Mouse (Mus musculus): ENCODE results near the gene Ppp1r9a. TPM values are rescaled to one million over a fixed set of nuclear protein-coding genes. Genes with fewer than 3 reads are reported as not detected.

The Ppp1r9a gene
- polyA plus RNA-seq, 1 experiment = 34.1 TPM

DNA sequence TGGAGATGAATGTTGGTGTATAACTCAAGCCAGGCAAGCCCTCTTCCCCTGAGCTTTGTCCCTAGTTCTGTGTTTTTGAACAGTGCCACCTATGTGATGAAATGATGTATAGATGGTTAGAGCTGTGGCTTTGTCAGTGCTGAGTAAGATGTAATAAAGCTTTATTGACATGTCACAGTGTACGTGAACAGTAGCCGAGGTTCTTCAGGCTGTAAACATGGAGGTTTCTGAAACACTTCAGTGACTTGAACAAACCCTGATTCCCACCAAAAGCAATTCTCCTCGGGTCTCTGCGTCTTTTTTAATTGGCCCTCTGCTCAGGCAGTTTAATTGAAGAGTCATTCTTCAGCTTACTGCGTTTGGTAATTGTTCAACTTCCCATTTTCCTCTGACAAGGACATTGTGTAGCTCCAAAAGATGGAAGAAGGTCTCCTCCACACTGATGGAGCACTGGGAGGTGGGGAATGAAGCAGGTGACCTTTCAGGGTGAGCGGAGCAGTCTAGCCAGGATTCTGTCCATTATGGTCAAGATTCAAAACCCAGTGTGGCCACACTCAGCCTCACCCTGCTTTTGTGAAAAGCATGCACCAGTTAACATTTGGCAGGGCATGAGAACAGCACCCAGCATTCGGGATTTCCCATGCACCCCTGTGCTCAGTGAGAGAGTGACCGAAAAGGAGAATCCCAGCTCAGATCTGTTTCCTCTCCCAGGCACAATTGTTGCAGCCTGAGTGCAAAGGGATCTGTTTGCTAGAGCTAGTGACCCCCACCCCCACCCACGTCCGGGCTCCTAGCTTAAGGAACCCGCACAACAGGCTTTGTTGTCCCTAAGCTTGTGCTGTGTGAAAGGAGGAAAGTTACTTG, 108.1 kb downstream of the Ppp1r9a start:
- H3K27ac ChIP-seq (ENCODE audit: insufficient read depth, low read length) = no peak overlapping the region
- no peak overlapping the region for H3K4me3 ChIP-seq (replicated peaks; ENCODE audit: insufficient read depth, low read depth, low read length)
- TF ChIP-seq POLR2A (IDR thresholded peaks at IDR 0.05; ENCODE audit: borderline replicate concordance, insufficient read depth, low read length) = no peak
- no peak for DNase-seq
- peaks cover 5% of the 10 kb centered on the region for H3K4me1 ChIP-seq (ENCODE audit: control insufficient read depth, insufficient read depth, low read length)
- 63% methylated on average over 11 of the region's 11 CpGs for WGBS
- H3K27me3 ChIP-seq (ENCODE audit: control insufficient read depth, insufficient read depth, low read length) = no peaks in the 10 kb centered on the region

- no peaks in the 10 kb centered on the region for H3K27me3 ChIP-seq (ENCODE audit: control insufficient read depth, insufficient read depth, low read length)
- no peak overlapping the region for H3K4me3 ChIP-seq (replicated peaks; ENCODE audit: insufficient read depth, low read depth, low read length)
- H3K4me1 ChIP-seq (ENCODE audit: control insufficient read depth, insufficient read depth, low read length) = no peaks in the 10 kb centered on the region; the same call in 1 of the 2 replicates
- H3K27ac ChIP-seq (ENCODE audit: insufficient read depth, low read length) = no peak overlapping the region
- no peak for TF ChIP-seq POLR2A (IDR thresholded peaks at IDR 0.05; ENCODE audit: borderline replicate concordance, insufficient read depth, low read length)
- no peak for TF ChIP-seq CTCF (IDR thresholded peaks at IDR 0.05; ENCODE audit: borderline replicate concordance, insufficient read depth, low read depth, low read length)
- DNase-seq = no peak
- WGBS = 85% methylated on average over 4 of the region's 4 CpGs
Observed at GRCm38 (mm10) chr6:5012794-5013193, 110.1 kb downstream of the Ppp1r9a start.

GRCm38 (mm10) chr6:5014567-5014966, 111.8 kb downstream of the Ppp1r9a start:
- DNase-seq = no peak
- H3K27me3 ChIP-seq (ENCODE audit: control insufficient read depth, insufficient read depth, low read length) = no peaks in the 10 kb centered on the region
- H3K27ac ChIP-seq (ENCODE audit: insufficient read depth, low read length) = no peak overlapping the region
- WGBS = 97% methylated on average over 6 of the region's 6 CpGs
- TF ChIP-seq CTCF (IDR thresholded peaks at IDR 0.05; ENCODE audit: borderline replicate concordance, insufficient read depth, low read depth, low read length) (no peak), POLR2A (IDR thresholded peaks at IDR 0.05; ENCODE audit: borderline replicate concordance, insufficient read depth, low read length) (no peak)
- no peaks in the 10 kb centered on the region; the same call in 1 of the 2 replicates for H3K4me1 ChIP-seq (ENCODE audit: control insufficient read depth, insufficient read depth, low read length)
- H3K4me3 ChIP-seq (replicated peaks; ENCODE audit: insufficient read depth, low read depth, low read length) = no peak overlapping the region

GRCm38 (mm10) chr6:5015173-5015572, 112.5 kb downstream of the Ppp1r9a start:
- H3K27ac ChIP-seq (ENCODE audit: insufficient read depth, low read length) = no peak overlapping the region
- DNase-seq = no peak
- H3K4me1 ChIP-seq (ENCODE audit: control insufficient read depth, insufficient read depth, low read length) = no peaks in the 10 kb centered on the region; the same call in 1 of the 2 replicates
- TF ChIP-seq POLR2A (IDR thresholded peaks at IDR 0.05; ENCODE audit: borderline replicate concordance, insufficient read depth, low read length) (no peak), CTCF (IDR thresholded peaks at IDR 0.05; ENCODE audit: borderline replicate concordance, insufficient read depth, low read depth, low read length) (no peak)
- H3K4me3 ChIP-seq (replicated peaks; ENCODE audit: insufficient read depth, low read depth, low read length) = no peak overlapping the region
- WGBS = 57% methylated on average over 2 of the region's 2 CpGs
- no peaks in the 10 kb centered on the region for H3K27me3 ChIP-seq (ENCODE audit: control insufficient read depth, insufficient read depth, low read length)

DNA sequence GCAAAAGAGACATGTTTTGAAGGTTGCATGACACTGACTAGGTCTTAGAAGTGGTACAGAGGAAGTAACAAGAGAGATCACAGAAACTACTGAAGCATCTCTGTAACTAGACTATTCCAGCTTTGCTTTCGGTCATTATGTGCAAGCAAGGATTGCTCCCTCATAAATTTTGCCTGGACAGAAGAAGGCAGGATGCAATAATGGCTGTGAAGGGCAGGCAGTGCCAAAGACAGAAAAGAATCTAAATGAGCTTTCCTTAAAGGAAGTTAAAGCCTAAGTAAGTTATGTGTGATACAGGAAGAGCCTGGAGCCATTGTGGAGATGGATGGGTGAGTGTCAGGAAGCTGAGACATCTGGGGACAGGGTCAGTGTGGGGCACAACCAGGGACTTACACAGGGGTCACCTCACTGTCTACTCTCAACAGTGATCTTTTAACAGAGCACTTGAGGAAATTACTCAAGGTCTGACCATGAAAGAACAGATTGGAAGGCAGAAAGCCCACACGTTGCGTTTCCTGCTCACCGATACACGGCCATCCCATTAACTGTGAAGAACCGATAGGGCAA, 115.3 kb downstream of the Ppp1r9a start:
- no peak for DNase-seq
- 98% methylated on average over 6 of the region's 6 CpGs for WGBS
- no peak overlapping the region for H3K4me3 ChIP-seq (replicated peaks; ENCODE audit: insufficient read depth, low read depth, low read length)

DNA sequence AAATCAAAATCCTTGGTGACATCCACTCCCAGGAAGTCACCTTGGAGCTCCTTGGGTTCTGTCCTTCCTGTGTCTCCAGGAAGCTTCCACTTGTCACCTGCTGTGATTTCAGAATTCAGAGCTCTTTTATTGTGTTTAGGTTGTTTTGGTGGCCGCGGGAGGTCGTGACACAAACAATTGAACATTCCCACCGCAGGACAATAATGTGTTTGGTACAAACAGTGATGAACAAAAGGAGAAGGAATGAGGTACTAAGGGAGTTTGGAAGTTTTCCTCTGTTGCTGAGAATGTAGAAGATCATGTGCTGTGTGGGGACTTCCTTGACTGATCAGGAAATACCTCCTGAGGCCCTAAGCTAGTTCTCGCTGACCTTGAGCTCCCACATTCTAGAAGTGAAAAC, 116.5 kb downstream of the Ppp1r9a start:
- Histone ChIP-seq H3K27ac (ENCODE audit: insufficient read depth, low read length) (no peak overlapping the region), H3K27me3 (ENCODE audit: control insufficient read depth, insufficient read depth, low read length) (no peaks in the 10 kb centered on the region), H3K4me1 (ENCODE audit: control insufficient read depth, insufficient read depth, low read length) (peaks cover 2% of the 10 kb centered on the region; the same call in 1 of the 2 replicates), H3K4me3 (replicated peaks; ENCODE audit: insufficient read depth, low read depth, low read length) (no peak overlapping the region)
- DNase-seq = no peak
- 72% methylated on average over 5 of the region's 5 CpGs for WGBS
- TF ChIP-seq CTCF (IDR thresholded peaks at IDR 0.05; ENCODE audit: borderline replicate concordance, insufficient read depth, low read depth, low read length) (no peak), POLR2A (IDR thresholded peaks at IDR 0.05; ENCODE audit: borderline replicate concordance, insufficient read depth, low read length) (no peak)

More for the DNA sequence above, 115.3 kb downstream of the Ppp1r9a start:
- Histone ChIP-seq H3K27ac (ENCODE audit: insufficient read depth, low read length) (no peak overlapping the region), H3K4me1 (ENCODE audit: control insufficient read depth, insufficient read depth, low read length) (no peaks in the 10 kb centered on the region; the same call in 1 of the 2 replicates), H3K27me3 (ENCODE audit: control insufficient read depth, insufficient read depth, low read length) (no peaks in the 10 kb centered on the region)
- TF ChIP-seq POLR2A (IDR thresholded peaks at IDR 0.05; ENCODE audit: borderline replicate concordance, insufficient read depth, low read length) (no peak), CTCF (IDR thresholded peaks at IDR 0.05; ENCODE audit: borderline replicate concordance, insufficient read depth, low read depth, low read length) (no peak)

DNA sequence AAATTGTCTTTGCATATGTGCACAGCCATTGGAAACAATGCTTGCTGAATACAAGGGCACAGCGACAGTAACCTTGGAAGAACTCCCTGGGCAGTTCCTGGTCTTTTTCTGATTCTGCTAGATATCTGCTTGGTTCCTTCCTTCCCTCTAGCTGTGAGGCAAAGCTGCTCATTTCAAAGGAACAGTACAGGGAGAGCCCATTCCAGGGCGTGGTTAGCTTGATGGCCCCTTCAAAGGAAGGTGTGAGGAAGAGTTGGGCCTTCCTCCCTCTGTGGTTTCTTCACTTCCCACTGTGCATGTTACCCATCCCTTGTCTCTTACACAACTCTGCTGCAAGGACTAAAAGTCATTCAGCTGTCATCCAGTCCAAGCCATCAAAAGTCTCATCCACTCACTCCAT, 117.3 kb downstream of the Ppp1r9a start:
- Histone ChIP-seq H3K4me1 (ENCODE audit: control insufficient read depth, insufficient read depth, low read length) (peaks cover 2% of the 10 kb centered on the region; the same call in 1 of the 2 replicates), H3K27ac (ENCODE audit: insufficient read depth, low read length) (no peak overlapping the region), H3K4me3 (replicated peaks; ENCODE audit: insufficient read depth, low read depth, low read length) (no peak overlapping the region), H3K27me3 (ENCODE audit: control insufficient read depth, insufficient read depth, low read length) (no peaks in the 10 kb centered on the region)
- no peak for DNase-seq
- 77% methylated on average over 2 of the region's 2 CpGs for WGBS
- no peak for TF ChIP-seq POLR2A (IDR thresholded peaks at IDR 0.05; ENCODE audit: borderline replicate concordance, insufficient read depth, low read length)
- TF ChIP-seq CTCF (IDR thresholded peaks at IDR 0.05; ENCODE audit: borderline replicate concordance, insufficient read depth, low read depth, low read length) = no peak

DNA sequence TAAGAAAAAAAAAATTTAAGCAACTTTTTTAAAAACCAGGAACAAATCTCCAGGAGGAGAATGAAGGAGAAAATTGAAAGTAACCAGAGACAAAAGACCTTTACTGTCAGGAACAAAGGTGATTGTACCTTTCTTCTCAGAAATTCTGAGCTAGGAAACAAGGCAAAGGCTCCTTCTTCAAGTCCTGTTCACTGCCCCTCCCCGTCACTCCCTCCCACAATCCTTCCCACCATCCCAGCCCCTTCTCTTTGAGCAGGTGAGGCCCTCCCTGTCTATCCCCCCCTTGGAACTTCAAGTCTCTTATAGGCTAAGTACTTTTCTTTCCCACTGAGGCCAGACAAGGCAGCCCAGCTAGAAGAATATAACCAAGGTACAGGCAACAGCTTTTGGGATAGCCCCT, 117.8 kb downstream of the Ppp1r9a start:
- TF ChIP-seq CTCF (IDR thresholded peaks at IDR 0.05; ENCODE audit: borderline replicate concordance, insufficient read depth, low read depth, low read length) (no peak), POLR2A (IDR thresholded peaks at IDR 0.05; ENCODE audit: borderline replicate concordance, insufficient read depth, low read length) (no peak)
- Histone ChIP-seq H3K4me3 (replicated peaks; ENCODE audit: insufficient read depth, low read depth, low read length) (no peak overlapping the region), H3K27ac (ENCODE audit: insufficient read depth, low read length) (no peak overlapping the region), H3K27me3 (ENCODE audit: control insufficient read depth, insufficient read depth, low read length) (no peaks in the 10 kb centered on the region), H3K4me1 (ENCODE audit: control insufficient read depth, insufficient read depth, low read length) (peaks cover 2% of the 10 kb centered on the region; the same call in 1 of the 2 replicates)
- DNase-seq = no peak
- WGBS = 97% methylated on average over 1 of the region's 1 CpGs

Measured in cerebellum, adult 2 months (tissue).